Mouse (Mus musculus) erythroblast, adult 5-6 weeks (primary cell): ENCODE data around the gene Cdk17. TPM values are rescaled to one million over a fixed set of nuclear protein-coding genes. Genes with fewer than 3 reads are reported as not detected.
A peak's percentile ranks its signal among the peaks of the same experiment; 100 is the strongest.

Experiments
- ATAC-seq: replicated peaks from 2 replicates; pipeline ENCODE4 v1.8.0; 2016; ENCODE audit warnings: moderate number of reproducible peaks, mild to moderate bottlenecking, moderate TSS enrichment, inconsistent platforms; ENCODE audit not compliant: poor library complexity, low FRiP score, severe bottlenecking
- total RNA-seq, 2 experiments: library from RNA; stranded (forward) in 1 of 2; stranded (reverse) in 1 of 2; fragments of 150-400 nt in 1 of 2; fragments of 200-764, 138-1000 nt in 1 of 2; gene quantifications; 2 replicates each; pipeline versions ENCODE4 v1.2.3 to v1.2.4; 2015 to 2017; ENCODE audit warnings: low replicate concordance in 2 of 2

The Cdk17 gene
- total RNA-seq (2015; ENCODE audit: low replicate concordance) (21.7 and 27.5 TPM in 2 replicates), total RNA-seq (2017; ENCODE audit: low replicate concordance) (26.2 and 35.1 TPM in 2 replicates)

- ATAC-seq: peak; percentile 58
Measured at GRCm38 (mm10) chr10:93160807-93161510, at the start of gene Cdk17. Gene Cdk17, plus strand, starts transcription at chr10:93160875.

GRCm38 (mm10) chr10:93111412-93111811 is 49.3 kb upstream of the Cdk17 start:
- ATAC-seq: no peak

- ATAC-seq: no peak
Measured at GRCm38 (mm10) chr10:93112021-93112420, 48.7 kb upstream of the Cdk17 start.

- ATAC-seq: no peak
Measured at GRCm38 (mm10) chr10:93113968-93114367, 46.7 kb upstream of the Cdk17 start.

GRCm38 (mm10) chr10:93114782-93115181 is 45.9 kb upstream of the Cdk17 start:
- ATAC-seq: peak; percentile 83

GRCm38 (mm10) chr10:93115743-93116142 is 44.9 kb upstream of the Cdk17 start:
- no peak for ATAC-seq

GRCm38 (mm10) chr10:93116636-93117035 is 44.0 kb upstream of the Cdk17 start:
- no peak for ATAC-seq

- ATAC-seq: no peak
Measured at GRCm38 (mm10) chr10:93119809-93120208, 40.9 kb upstream of the Cdk17 start.

GRCm38 (mm10) chr10:93121262-93121860 is 39.3 kb upstream of the Cdk17 start:
- 0 out of 2 replicates have a peak, but pooled peaks have one; percentile 45 for ATAC-seq

GRCm38 (mm10) chr10:93122399-93123184 is 38.1 kb upstream of the Cdk17 start:
- ATAC-seq: no peak

GRCm38 (mm10) chr10:93123310-93123709 is 37.4 kb upstream of the Cdk17 start:
- ATAC-seq: no peak

- ATAC-seq: peak; percentile 74
Measured at GRCm38 (mm10) chr10:93123957-93124613, 36.6 kb upstream of the Cdk17 start.

GRCm38 (mm10) chr10:93126025-93126424 is 34.6 kb upstream of the Cdk17 start:
- no peak for ATAC-seq

- ATAC-seq: no peak
Measured at GRCm38 (mm10) chr10:93128566-93128965, 32.1 kb upstream of the Cdk17 start.

- no peak for ATAC-seq
Measured at GRCm38 (mm10) chr10:93129345-93129744, 31.3 kb upstream of the Cdk17 start.

- no peak for ATAC-seq
Measured at GRCm38 (mm10) chr10:93129904-93130455, 30.7 kb upstream of the Cdk17 start.

GRCm38 (mm10) chr10:93130456-93130940 is 30.2 kb upstream of the Cdk17 start:
- ATAC-seq: no peak; the same call in 1 of the 2 replicates

GRCm38 (mm10) chr10:93131865-93132566 is 28.7 kb upstream of the Cdk17 start:
- ATAC-seq: no peak

- no peak for ATAC-seq
Measured at GRCm38 (mm10) chr10:93138730-93139129, 21.9 kb upstream of the Cdk17 start.
